26 mouse cellular contexts compared by ENCODE assay signal in the genomic region with DNA sequence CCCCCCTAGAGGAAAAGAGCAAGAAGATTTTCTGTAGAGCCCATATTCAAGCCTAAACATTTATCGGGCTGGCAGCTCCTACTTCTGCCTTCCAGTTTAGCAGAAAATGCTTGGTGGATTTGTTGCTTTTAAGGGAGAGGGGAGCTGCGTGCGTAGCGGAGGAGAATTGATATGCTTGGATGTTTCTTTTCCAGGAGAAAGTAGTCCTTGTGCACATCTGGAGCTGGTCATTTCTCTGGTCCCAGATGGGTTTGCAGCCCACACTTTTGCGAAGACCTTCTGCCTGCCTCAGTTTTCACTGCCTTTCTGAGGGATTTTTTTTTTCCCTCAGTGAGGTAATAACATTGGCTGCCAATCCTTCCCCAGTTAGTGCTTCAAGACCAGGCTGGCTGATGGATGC.
DNase-seq lines count a peak whose midpoint lies in the region; ATAC-seq lines count a peak whose summit lies in the region.
"Had no signal": no experiment of that assay in that cellular context is flagged by ENCODE, and none has a peak within 500 bp of the region (broad histone marks: within the 10 kb centered on the region; RNA-seq: fewer than 3 reads in every experiment).

No protein-coding gene starts in this region.

- no peak for ATAC-seq in hindbrain, embryonic 15.5 days (ENCODE audit: low FRiP score, low read depth)
- no peak for ATAC-seq in hindbrain, embryonic 13.5 days (ENCODE audit: low FRiP score)
- no peak for ATAC-seq in neural tube, embryonic 15.5 days (ENCODE audit: low FRiP score)
- ATAC-seq in embryonic facial prominence, embryonic 15.5 days (ENCODE audit: insufficient number of reproducible peaks, low FRiP score, low TSS enrichment, low read depth) = no peak
- ATAC-seq: forebrain, embryonic 15.5 days; intestine, postnatal 0 days; liver, embryonic 12.5 days; liver, postnatal 0 days had no signal

- H3K27me3 ChIP-seq in hindbrain, embryonic 15.5 days = no peaks in the 10 kb centered on the region
- H3K27me3 ChIP-seq in hindbrain, embryonic 13.5 days = no peaks in the 10 kb centered on the region
- H3K27me3 ChIP-seq in neural tube, embryonic 15.5 days (replicated peaks) = no peaks in the 10 kb centered on the region
- H3K27me3 ChIP-seq in embryonic facial prominence, embryonic 15.5 days = no peaks in the 10 kb centered on the region
- H3K27me3 ChIP-seq: forebrain, embryonic 15.5 days; liver, embryonic 12.5 days; midbrain, embryonic 12.5 days had no signal

- H3K4me2 ChIP-seq in hindbrain, embryonic 15.5 days = 0 out of 2 replicates have a peak overlapping the region, but pooled peaks have one; percentile 4
- no peak overlapping the region for H3K4me2 ChIP-seq in hindbrain, embryonic 13.5 days
- peak overlapping the region; percentile 5; the same call in 1 of the 2 replicates for H3K4me2 ChIP-seq in neural tube, embryonic 15.5 days
- peak overlapping the region; percentile 26; the same call in 1 of the 2 replicates for H3K4me2 ChIP-seq in embryonic facial prominence, embryonic 15.5 days (replicated peaks)
- H3K4me2 ChIP-seq: forebrain, embryonic 15.5 days; liver, embryonic 12.5 days; midbrain, embryonic 12.5 days had no signal

- no peak overlapping the region for H3K9ac ChIP-seq in hindbrain, embryonic 15.5 days
- H3K9ac ChIP-seq in hindbrain, embryonic 13.5 days = no peak overlapping the region
- no peak overlapping the region; the same call in 1 of the 2 replicates for H3K9ac ChIP-seq in neural tube, embryonic 15.5 days (replicated peaks)
- H3K9ac ChIP-seq in embryonic facial prominence, embryonic 15.5 days = no peak overlapping the region
- H3K9ac ChIP-seq: forebrain, embryonic 15.5 days; liver, embryonic 12.5 days; liver, postnatal 0 days; midbrain, embryonic 12.5 days had no signal

- peaks cover 11% of the 10 kb centered on the region; the same call in 1 of the 2 replicates for H3K4me1 ChIP-seq in hindbrain, embryonic 15.5 days (replicated peaks)
- H3K4me1 ChIP-seq in hindbrain, embryonic 13.5 days (replicated peaks) = peaks cover 23% of the 10 kb centered on the region
- H3K4me1 ChIP-seq in neural tube, embryonic 15.5 days = peaks cover 22% of the 10 kb centered on the region
- peaks cover 31% of the 10 kb centered on the region for H3K4me1 ChIP-seq in embryonic facial prominence, embryonic 15.5 days
- H3K4me1 ChIP-seq: forebrain, embryonic 10.5 days; liver, embryonic 12.5 days had no signal

- no peak overlapping the region; the same call in 1 of the 2 replicates for H3K27ac ChIP-seq in hindbrain, embryonic 15.5 days (replicated peaks)
- no peak overlapping the region for H3K27ac ChIP-seq in hindbrain, embryonic 13.5 days
- H3K27ac ChIP-seq in neural tube, embryonic 15.5 days (replicated peaks) = peak overlapping the region; percentile 52; the same call in 1 of the 2 replicates
- H3K27ac ChIP-seq in embryonic facial prominence, embryonic 15.5 days (replicated peaks) = 0 out of 2 replicates have a peak overlapping the region, but pooled peaks have one; percentile 29
- H3K27ac ChIP-seq: forebrain, embryonic 10.5 days; forebrain, embryonic 15.5 days; gastrocnemius, adult 2 months; heart, adult 2 months; liver, embryonic 12.5 days; midbrain, embryonic 12.5 days had no signal

- no peak for DNase-seq in neural tube, embryonic 10.5 days (ENCODE audit: extremely low spot score, low spot score)
- DNase-seq in frontal cortex, postnatal 14 days (ENCODE audit: low spot score in 2 of 2) = no peak
- DNase-seq: adrenal gland, postnatal 25 days; B cell, adult 2 months; cerebellum, adult 11-12 months; cerebellum, adult 9-11 months; embryo, embryonic 11 days; gastrocnemius, adult 2 months; gastrocnemius, postnatal 36 days; heart, adult 2 months; heart, postnatal 36 days; kidney, adult 9 months; kidney, postnatal 14 days; layer of hippocampus, adult 9-11 months; liver, postnatal 0 days; lung, postnatal 36 days; thymus, postnatal 4 days had no signal

- H3K36me3 ChIP-seq in hindbrain, embryonic 15.5 days = no peaks in the 10 kb centered on the region
- H3K36me3 ChIP-seq in hindbrain, embryonic 13.5 days = no peaks in the 10 kb centered on the region
- no peaks in the 10 kb centered on the region for H3K36me3 ChIP-seq in neural tube, embryonic 15.5 days
- no peaks in the 10 kb centered on the region for H3K36me3 ChIP-seq in embryonic facial prominence, embryonic 15.5 days
- H3K36me3 ChIP-seq: forebrain, embryonic 10.5 days; forebrain, embryonic 15.5 days; liver, embryonic 12.5 days; midbrain, embryonic 12.5 days had no signal

- no peaks in the 10 kb centered on the region for H3K9me3 ChIP-seq in hindbrain, embryonic 15.5 days
- no peaks in the 10 kb centered on the region for H3K9me3 ChIP-seq in hindbrain, embryonic 13.5 days
- no peaks in the 10 kb centered on the region for H3K9me3 ChIP-seq in neural tube, embryonic 15.5 days (replicated peaks)
- no peaks in the 10 kb centered on the region for H3K9me3 ChIP-seq in embryonic facial prominence, embryonic 15.5 days (replicated peaks)
- H3K9me3 ChIP-seq: forebrain, embryonic 10.5 days; forebrain, embryonic 15.5 days; liver, embryonic 12.5 days; midbrain, embryonic 12.5 days had no signal

- WGBS in hindbrain, embryonic 15.5 days = 62% methylated on average over 5 of the region's 5 CpGs
- 74% methylated on average over 5 of the region's 5 CpGs for WGBS in hindbrain, embryonic 13.5 days
- 64% methylated on average over 5 of the region's 5 CpGs for WGBS in neural tube, embryonic 15.5 days
- WGBS in embryonic facial prominence, embryonic 15.5 days = 16% methylated on average over 5 of the region's 5 CpGs

- H3K4me3 ChIP-seq in hindbrain, embryonic 15.5 days = no peak overlapping the region
- H3K4me3 ChIP-seq in hindbrain, embryonic 13.5 days = no peak overlapping the region
- H3K4me3 ChIP-seq in neural tube, embryonic 15.5 days (replicated peaks) = no peak overlapping the region
- H3K4me3 ChIP-seq in embryonic facial prominence, embryonic 15.5 days (replicated peaks) = no peak overlapping the region
- H3K4me3 ChIP-seq: forebrain, embryonic 10.5 days; forebrain, embryonic 15.5 days; gastrocnemius, adult 2 months; heart, adult 2 months; liver, embryonic 12.5 days; midbrain, embryonic 12.5 days had no signal

Comparison
In these comparisons a context has a peak if more than half of its experiments do, and no peak if none do; other contexts are left out.
1. H3K27ac ChIP-seq: peak in neural tube, embryonic 15.5 days (single experiment) and embryonic facial prominence, embryonic 15.5 days (single experiment); none in hindbrain, embryonic 15.5 days (single experiment) and hindbrain, embryonic 13.5 days (single experiment).